Mouse (Mus musculus) stomach, embryonic 14.5 days (tissue): ENCODE data around the gene Bhlhe40. TPM values are rescaled to one million over a fixed set of nuclear protein-coding genes. Genes with fewer than 3 reads are reported as not detected.
A peak's percentile ranks its signal among the peaks of the same experiment; 100 is the strongest.

Experiments used
- ATAC-seq: fragments of 200-750 bp; cut with Nextera tagmentation; 2 replicates; pipeline ENCODE4 v1.8.0; 2017; ENCODE audit warnings: low read depth, moderate TSS enrichment; ENCODE audit not compliant: insufficient number of reproducible peaks, insufficient read depth, low FRiP score
- H3K27ac ChIP-seq: fragments of 300-500 bp; sonication (generic); 2 replicates; pipeline ENCODE4 v1.5.1; 2014; ENCODE audit warnings: mild to moderate bottlenecking, low read length, moderate library complexity, mixed read lengths
- H3K27me3 ChIP-seq: fragments of 300-500 bp; sonication (generic); 2 replicates; pipeline ENCODE4 v1.6.1; 2014; ENCODE audit warnings: low read length, control low read depth, mixed read lengths; ENCODE audit not compliant: control insufficient read depth, insufficient read depth
- H3K36me3 ChIP-seq: fragments of 300-500 bp; sonication (generic); 2 replicates; pipeline ENCODE4 v1.6.1; 2014; ENCODE audit warnings: mild to moderate bottlenecking, control low read depth, low read length, moderate library complexity, mixed read lengths; ENCODE audit not compliant: control insufficient read depth, insufficient read depth
- H3K4me1 ChIP-seq: fragments of 300-500 bp; sonication (generic); 2 replicates; pipeline ENCODE4 v1.6.1; 2014; ENCODE audit warnings: low read length, control low read depth, mixed read lengths; ENCODE audit not compliant: control insufficient read depth, insufficient read depth
- H3K4me2 ChIP-seq: fragments of 300-500 bp; sonication (generic); replicated peaks from 2 replicates; pipeline ENCODE4 v1.6.1; 2014; ENCODE audit warnings: low read depth, low read length, control low read depth
- H3K4me3 ChIP-seq: fragments of 300-500 bp; sonication (generic); 2 replicates; pipeline ENCODE4 v1.5.1; 2014; ENCODE audit warnings: low read depth, low read length, control low read depth
- H3K9ac ChIP-seq: fragments of 300-500 bp; sonication (generic); replicated peaks from 2 replicates; pipeline ENCODE4 v1.6.1; 2014; ENCODE audit warnings: low read depth, mild to moderate bottlenecking, control low read depth, low read length, moderate library complexity, mixed read lengths
- H3K9me3 ChIP-seq: fragments of 300-500 bp; sonication (generic); 2 replicates; pipeline ENCODE4 v1.6.1; 2016; ENCODE audit warnings: low read depth, low read length, control low read depth; ENCODE audit not compliant: control insufficient read depth
- WGBS: fragments of 180-500 bp; shearing (Covaris S2); extraction: QIAGEN DNeasy Blood & Tissue Kit; methylation state at CpG from one replicate; pipeline ENCODE4 v1.1.7; 2014; 5-methylcytosine and 5-hydroxymethylcytosine counted together
- polyA plus RNA-seq: library from polyadenylated mRNA; unstranded; fragments of >200 nt; fragmentation: Nextera tagmentation; extraction: Ambion mirVana; gene quantifications from 2 replicates; pipeline ENCODE4 v1.2.1, GENCODE M21; 2014

Gene Bhlhe40
- polyA plus RNA-seq, 1 experiment from 2014 or later, result 19.8 TPM

DNA sequence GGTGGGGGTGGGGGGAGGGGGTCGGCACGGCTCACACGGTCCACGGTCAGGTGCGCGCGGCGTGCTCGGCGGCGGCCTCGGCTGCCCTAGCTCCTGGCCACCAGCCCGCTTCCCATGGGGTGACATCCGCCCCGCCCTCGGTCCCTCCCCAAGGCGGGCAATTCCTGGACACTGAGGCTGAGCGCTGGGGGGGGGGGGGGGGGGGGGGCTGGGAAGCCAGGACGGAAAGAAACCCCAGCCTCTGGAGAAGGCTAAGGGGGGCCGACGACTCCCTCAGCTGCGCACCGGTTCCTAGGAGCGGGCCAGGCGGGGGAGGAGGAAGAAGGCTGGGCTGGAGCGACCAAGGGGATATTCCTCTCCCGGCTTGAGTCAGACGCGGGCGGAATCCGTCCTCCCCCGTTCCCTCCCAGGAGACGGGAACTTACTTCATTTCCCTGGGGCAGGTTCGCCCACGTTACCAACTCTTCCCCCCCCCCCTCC, 663 bp upstream of the Bhlhe40 start:
- WGBS, result under 1% methylated on average over 17 of the region's 35 CpGs
- Histone ChIP-seq H3K4me1 (peaks cover 6% of the 10 kb centered on the region), H3K36me3 (peaks cover 3% of the 10 kb centered on the region), H3K27me3 (no peaks in the 10 kb centered on the region), H3K4me3 (peak overlapping the region; percentile 38), H3K9me3 (no peaks in the 10 kb centered on the region), H3K27ac (peak overlapping the region; percentile 97), H3K9ac (peak overlapping the region; percentile 45), H3K4me2 (peak overlapping the region; percentile 82)
- peak; percentile 78 for ATAC-seq

DNA sequence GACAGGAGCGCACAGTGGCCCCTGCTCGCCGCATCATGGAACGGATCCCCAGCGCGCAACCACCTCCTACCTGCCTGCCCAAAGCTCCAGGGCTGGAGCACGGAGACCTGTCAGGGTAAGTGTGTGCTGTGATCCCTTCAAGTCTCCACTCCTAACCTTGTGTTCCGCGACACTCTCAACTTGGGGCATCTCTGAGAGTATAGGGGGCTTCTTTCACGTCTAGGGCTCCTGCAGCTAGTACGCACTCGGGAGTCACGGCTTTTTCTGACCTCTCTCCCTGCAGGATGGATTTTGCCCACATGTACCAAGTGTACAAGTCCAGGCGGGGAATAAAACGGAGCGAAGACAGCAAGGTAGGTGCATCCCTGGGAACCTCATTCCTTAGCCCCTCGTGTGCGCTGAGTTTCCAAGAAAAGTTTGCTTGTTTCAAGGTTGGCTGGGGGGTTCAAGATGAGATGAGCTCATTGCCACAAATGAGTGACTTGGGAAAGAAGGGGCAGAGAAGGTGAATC, 505 bp downstream of the Bhlhe40 start:
- Histone ChIP-seq H3K4me2 (peak overlapping the region; percentile 82), H3K9me3 (no peaks in the 10 kb centered on the region), H3K9ac (peak overlapping the region; percentile 22), H3K4me1 (peaks cover 6% of the 10 kb centered on the region), H3K36me3 (peaks cover 5% of the 10 kb centered on the region), H3K4me3 (peak overlapping the region; percentile 38), H3K27ac (peak overlapping the region; percentile 97; the same call in 1 of the 2 replicates), H3K27me3 (no peaks in the 10 kb centered on the region)
- WGBS, result under 1% methylated on average over 18 of the region's 18 CpGs
- no peak; the same call in 1 of the 2 replicates for ATAC-seq

GRCm38 (mm10) chr6:108661412-108661811, 983 bp downstream of the Bhlhe40 start:
- under 1% methylated on average over 17 of the region's 17 CpGs for WGBS
- H3K4me1 ChIP-seq, result peaks cover 6% of the 10 kb centered on the region
- no peak for ATAC-seq
- H3K27ac ChIP-seq, result peak overlapping the region; percentile 97; the same call in 1 of the 2 replicates
- H3K9ac ChIP-seq, result peak overlapping the region; percentile 22
- H3K4me2 ChIP-seq, result peak overlapping the region; percentile 82
- H3K36me3 ChIP-seq, result peaks cover 5% of the 10 kb centered on the region
- H3K27me3 ChIP-seq, result no peaks in the 10 kb centered on the region
- no peaks in the 10 kb centered on the region for H3K9me3 ChIP-seq
- H3K4me3 ChIP-seq, result peak overlapping the region; percentile 38

DNA sequence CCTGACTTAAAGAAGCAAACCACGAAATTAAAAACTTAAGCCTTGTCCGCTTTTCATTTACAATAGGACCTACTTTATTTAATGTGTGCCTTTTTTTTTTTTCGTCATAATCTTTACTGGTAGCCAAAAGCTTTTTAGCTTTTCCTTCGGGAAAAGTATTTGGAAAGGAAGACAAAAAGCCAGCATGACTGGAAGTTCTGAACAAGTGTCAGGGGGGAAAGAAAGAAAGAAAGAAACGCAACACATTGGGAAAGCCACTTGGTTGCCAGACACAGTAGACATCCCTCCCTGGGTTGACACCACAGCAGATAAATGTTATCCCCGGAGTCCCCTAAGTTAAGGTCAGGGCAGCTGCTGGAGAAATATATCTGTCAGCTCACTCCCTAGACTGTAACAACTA, 1.5 kb downstream of the Bhlhe40 start:
- H3K9ac ChIP-seq, result no peak overlapping the region
- H3K9me3 ChIP-seq, result no peaks in the 10 kb centered on the region
- 48% methylated on average over 6 of the region's 6 CpGs for WGBS
- H3K27ac ChIP-seq, result no peak overlapping the region
- no peaks in the 10 kb centered on the region for H3K27me3 ChIP-seq
- no peak for ATAC-seq
- H3K4me3 ChIP-seq, result peak overlapping the region; percentile 38
- peaks cover 6% of the 10 kb centered on the region for H3K4me1 ChIP-seq
- H3K36me3 ChIP-seq, result peaks cover 5% of the 10 kb centered on the region
- H3K4me2 ChIP-seq, result peak overlapping the region; percentile 82

DNA sequence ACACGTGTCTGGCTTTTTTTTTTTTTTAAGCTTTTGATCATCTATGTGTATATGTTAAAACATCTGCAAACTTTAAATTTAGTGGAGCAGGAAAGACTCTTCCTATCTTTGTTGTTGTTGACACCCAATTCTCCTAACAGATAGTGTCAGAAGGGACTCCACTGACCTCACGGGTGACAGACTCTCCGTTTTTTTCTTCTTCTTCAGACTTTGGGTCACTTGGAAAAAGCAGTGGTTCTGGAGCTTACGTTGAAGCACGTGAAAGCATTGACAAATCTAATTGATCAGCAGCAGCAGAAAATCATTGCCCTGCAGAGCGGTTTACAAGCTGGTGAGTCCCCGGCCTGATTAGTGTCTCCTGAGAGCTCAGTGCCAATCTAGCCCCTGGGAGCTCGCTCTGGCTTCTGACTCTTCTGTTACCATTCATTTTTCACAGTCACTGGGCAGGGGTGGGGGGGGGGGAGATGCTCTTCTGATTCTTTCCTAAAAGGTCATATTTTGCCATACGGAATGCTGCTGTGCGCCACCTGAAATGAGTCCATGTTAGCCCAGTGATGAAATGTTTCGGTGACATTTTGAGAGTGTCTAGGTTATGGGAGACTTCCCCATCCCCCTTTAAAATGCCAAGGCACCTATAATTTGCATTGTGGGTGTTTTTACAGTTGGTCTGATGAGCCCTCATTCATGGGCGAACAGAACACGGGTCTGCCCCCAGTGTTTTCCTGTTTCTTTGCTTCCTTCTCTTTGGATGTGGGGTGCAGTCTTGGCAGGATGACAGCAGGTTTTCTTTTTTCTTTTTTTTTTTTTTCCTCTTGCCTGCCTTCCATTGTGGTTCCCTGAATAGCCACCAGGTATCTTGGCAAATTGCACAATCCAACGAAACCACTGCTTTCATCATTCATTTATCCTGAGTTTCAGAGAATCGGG, 2.1 kb downstream of the Bhlhe40 start:
- H3K9ac ChIP-seq, result no peak overlapping the region
- H3K36me3 ChIP-seq, result peaks cover 5% of the 10 kb centered on the region
- peak overlapping the region; percentile 82 for H3K4me2 ChIP-seq
- H3K27me3 ChIP-seq, result no peaks in the 10 kb centered on the region
- peaks cover 6% of the 10 kb centered on the region for H3K4me1 ChIP-seq
- ATAC-seq, result no peak
- H3K9me3 ChIP-seq, result no peaks in the 10 kb centered on the region
- peak overlapping the region; percentile 38; the same call in 1 of the 2 replicates for H3K4me3 ChIP-seq
- 72% methylated on average over 15 of the region's 15 CpGs for WGBS
- no peak overlapping the region for H3K27ac ChIP-seq

DNA sequence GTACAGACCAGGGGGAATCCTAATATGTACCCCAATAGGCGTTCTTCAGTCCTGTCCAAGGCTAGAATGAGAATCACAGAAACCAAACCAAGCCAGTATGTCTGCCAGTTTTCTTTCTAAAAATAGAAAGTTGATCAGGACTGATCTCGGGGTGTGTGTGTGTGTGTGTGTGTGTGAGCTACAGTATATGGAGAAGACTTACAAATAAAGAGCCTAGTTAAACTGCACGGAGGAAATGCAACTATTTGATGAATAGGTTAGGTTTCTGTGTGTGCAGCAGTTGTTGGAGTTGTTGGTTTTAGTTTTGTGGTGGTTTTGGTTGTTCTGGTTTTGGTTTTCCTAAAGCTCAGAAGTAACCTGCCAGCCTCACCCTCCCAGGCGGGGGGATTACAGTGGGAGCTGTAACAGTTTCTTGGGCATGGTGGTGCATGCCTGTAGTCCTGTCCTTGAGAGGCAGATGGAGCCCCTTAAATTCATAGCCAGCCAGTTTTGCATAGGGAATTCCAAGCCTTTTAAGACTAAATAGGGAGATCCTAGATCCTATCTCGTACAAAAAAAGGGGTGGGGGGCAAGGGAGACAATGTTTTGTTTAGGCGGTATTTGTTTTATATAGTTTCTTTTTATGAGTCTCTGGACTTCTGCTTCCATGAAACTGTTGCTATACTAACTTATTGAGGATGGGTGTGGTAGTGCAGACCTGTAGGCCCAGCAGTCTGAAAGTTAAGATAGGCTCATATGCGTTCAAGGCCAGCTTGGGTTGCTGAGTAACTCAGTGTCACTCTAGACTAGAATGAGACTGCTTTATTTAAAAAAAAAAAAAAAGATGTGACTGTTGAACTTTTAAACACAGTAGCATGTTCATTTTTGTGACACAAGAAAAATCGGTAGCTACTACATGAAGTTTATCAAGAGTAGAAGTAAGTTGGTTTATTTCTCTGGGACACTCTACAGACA, 3.1 kb downstream of the Bhlhe40 start:
- Histone ChIP-seq H3K4me2 (peak overlapping the region; percentile 82), H3K4me1 (peaks cover 12% of the 10 kb centered on the region), H3K9me3 (no peaks in the 10 kb centered on the region), H3K27ac (no peak overlapping the region), H3K36me3 (peaks cover 5% of the 10 kb centered on the region), H3K4me3 (no peak overlapping the region), H3K27me3 (no peaks in the 10 kb centered on the region), H3K9ac (no peak overlapping the region)
- 79% methylated on average over 8 of the region's 8 CpGs for WGBS
- ATAC-seq, result no peak

DNA sequence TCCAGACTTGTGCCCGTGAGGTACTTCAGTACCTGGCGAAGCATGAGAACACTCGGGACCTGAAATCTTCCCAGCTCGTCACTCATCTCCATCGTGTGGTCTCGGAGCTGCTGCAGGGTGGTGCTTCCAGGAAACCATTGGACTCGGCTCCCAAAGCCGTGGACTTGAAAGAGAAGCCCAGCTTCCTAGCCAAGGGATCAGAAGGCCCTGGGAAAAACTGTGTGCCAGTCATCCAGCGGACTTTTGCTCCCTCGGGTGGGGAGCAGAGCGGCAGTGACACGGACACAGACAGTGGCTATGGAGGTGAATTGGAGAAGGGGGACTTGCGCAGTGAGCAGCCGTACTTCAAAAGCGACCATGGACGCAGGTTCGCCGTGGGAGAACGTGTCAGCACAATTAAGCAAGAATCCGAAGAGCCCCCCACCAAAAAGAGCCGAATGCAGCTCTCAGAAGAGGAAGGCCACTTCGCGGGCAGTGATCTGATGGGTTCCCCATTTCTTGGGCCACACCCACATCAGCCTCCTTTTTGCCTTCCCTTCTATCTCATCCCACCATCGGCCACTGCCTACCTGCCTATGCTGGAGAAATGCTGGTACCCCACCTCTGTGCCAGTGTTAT, 4.2 kb downstream of the Bhlhe40 start:
- no peaks in the 10 kb centered on the region for H3K27me3 ChIP-seq
- no peak overlapping the region for H3K9ac ChIP-seq
- peaks cover 11% of the 10 kb centered on the region; the same call in 1 of the 2 replicates for H3K4me1 ChIP-seq
- peaks cover 5% of the 10 kb centered on the region for H3K36me3 ChIP-seq
- no peak overlapping the region for H3K27ac ChIP-seq
- ATAC-seq, result no peak
- 84% methylated on average over 24 of the region's 24 CpGs for WGBS
- H3K4me3 ChIP-seq, result no peak overlapping the region
- H3K4me2 ChIP-seq, result no peak overlapping the region
- no peaks in the 10 kb centered on the region for H3K9me3 ChIP-seq
